Mouse (Mus musculus): ENCODE data around the gene Ppp1r14c. TPM values are rescaled to one million over a fixed set of nuclear protein-coding genes. Genes with fewer than 3 reads are reported as not detected.
"Not testable (repeated sequence)": the region's sequence is repeated elsewhere in the genome, so short reads cannot be mapped to it uniquely, and the experiment has no call there.

Ppp1r14c gene
- total RNA-seq, 2 experiments from 2014 or later, result 78.5 to 82.6 TPM

- DNase-seq, result no peak
- intact Hi-C loops (cut with DNase I), result no loop called here
- no peak for TF ChIP-seq CTCF (IDR thresholded peaks at IDR 0.05)
- H3K27ac ChIP-seq, result no peak overlapping the region
- H3K4me3 ChIP-seq, result no peak overlapping the region
These were observed 75.0 kb downstream of the Ppp1r14c start for GRCm38 (mm10) chr10:3440722-3441471.

- H3K4me3 ChIP-seq; intact Hi-C loops (cut with DNase I): not testable (repeated sequence)
These were observed 80.9 kb downstream of the Ppp1r14c start for GRCm38 (mm10) chr10:3446748-3447147.

GRCm38 (mm10) chr10:3448699-3449098 is 82.8 kb downstream of the Ppp1r14c start:
- intact Hi-C loops (cut with DNase I), result no loop called here
- no peak for DNase-seq
- H3K27ac ChIP-seq, result no peak overlapping the region
- no peak overlapping the region for H3K4me3 ChIP-seq
- no peak for TF ChIP-seq CTCF (IDR thresholded peaks at IDR 0.05)

More at GRCm38 (mm10) chr10:3446748-3447147, 80.9 kb downstream of the Ppp1r14c start:
- DNase-seq, H3K27ac ChIP-seq: not testable (repeated sequence)

GRCm38 (mm10) chr10:3451930-3452329 is 86.1 kb downstream of the Ppp1r14c start:
- no peak for DNase-seq
- TF ChIP-seq CTCF (IDR thresholded peaks at IDR 0.05), result no peak

GRCm38 (mm10) chr10:3452822-3453475 is 87.1 kb downstream of the Ppp1r14c start:
- Histone ChIP-seq H3K27ac (no peak overlapping the region), H3K4me3 (no peak overlapping the region)
- intact Hi-C loops (cut with DNase I), result no loop called here
- TF ChIP-seq CTCF (IDR thresholded peaks at IDR 0.05), result no peak
- no peak for DNase-seq

More at GRCm38 (mm10) chr10:3451930-3452329, 86.1 kb downstream of the Ppp1r14c start:
- Histone ChIP-seq H3K27ac (no peak overlapping the region), H3K4me3 (no peak overlapping the region)
- intact Hi-C loops (cut with DNase I), result no loop called here

GRCm38 (mm10) chr10:3458686-3459085 is 92.8 kb downstream of the Ppp1r14c start:
- Histone ChIP-seq H3K4me3 (no peak overlapping the region), H3K27ac (no peak overlapping the region)
- intact Hi-C loops (cut with DNase I), result no loop called here
- no peak for TF ChIP-seq CTCF (IDR thresholded peaks at IDR 0.05)
- no peak for DNase-seq

- no peak for DNase-seq
- Histone ChIP-seq H3K4me3 (no peak overlapping the region), H3K27ac (no peak overlapping the region)
- TF ChIP-seq CTCF (IDR thresholded peaks at IDR 0.05), result no peak
- intact Hi-C loops (cut with DNase I), result no loop called here
These were observed 95.0 kb downstream of the Ppp1r14c start for GRCm38 (mm10) chr10:3460841-3461240.

- DNase-seq, result no peak
- intact Hi-C loops (cut with DNase I), result loop anchor here (5.0 kb wide), 1 partner anchor 114 kb away; no protein-coding TSS in a partner anchor
- TF ChIP-seq CTCF (IDR thresholded peaks at IDR 0.05), result no peak
- Histone ChIP-seq H3K4me3 (no peak overlapping the region), H3K27ac (no peak overlapping the region)
These were observed 100.3 kb downstream of the Ppp1r14c start for GRCm38 (mm10) chr10:3466135-3466626.

GRCm38 (mm10) chr10:3468590-3468989 is 102.7 kb downstream of the Ppp1r14c start:
- DNase-seq, result no peak
- no peak overlapping the region for H3K4me3 ChIP-seq

GRCm38 (mm10) chr10:3476611-3477010 is 110.8 kb downstream of the Ppp1r14c start:
- Histone ChIP-seq H3K27ac (no peak overlapping the region), H3K4me3 (no peak overlapping the region)
- DNase-seq, result no peak
- intact Hi-C loops (cut with DNase I), result no loop called here
- no peak for TF ChIP-seq CTCF (IDR thresholded peaks at IDR 0.05)

More at GRCm38 (mm10) chr10:3468590-3468989, 102.7 kb downstream of the Ppp1r14c start:
- intact Hi-C loops (cut with DNase I), result loop anchor here (5.0 kb wide), 1 partner anchor 116 kb away; no protein-coding TSS in a partner anchor
- TF ChIP-seq CTCF (IDR thresholded peaks at IDR 0.05), result no peak
- no peak overlapping the region for H3K27ac ChIP-seq

- DNase-seq, result no peak
- TF ChIP-seq CTCF (IDR thresholded peaks at IDR 0.05), result no peak
- no peak overlapping the region for H3K27ac ChIP-seq
- intact Hi-C loops (cut with DNase I), result no loop called here
- no peak overlapping the region for H3K4me3 ChIP-seq
These were observed 113.9 kb downstream of the Ppp1r14c start for GRCm38 (mm10) chr10:3479772-3480171.

- no peak for TF ChIP-seq CTCF (IDR thresholded peaks at IDR 0.05)
- Histone ChIP-seq H3K27ac (no peak overlapping the region), H3K4me3 (no peak overlapping the region)
- no peak for DNase-seq
- intact Hi-C loops (cut with DNase I), result no loop called here
These were observed 124.2 kb downstream of the Ppp1r14c start for GRCm38 (mm10) chr10:3490052-3490451.

- no peak overlapping the region for H3K4me3 ChIP-seq
- no peak for DNase-seq
- intact Hi-C loops (cut with DNase I), result no loop called here
- H3K27ac ChIP-seq, result no peak overlapping the region
- no peak for TF ChIP-seq CTCF (IDR thresholded peaks at IDR 0.05)
These were observed 130.9 kb downstream of the Ppp1r14c start for GRCm38 (mm10) chr10:3496791-3497190.

- DNase-seq; intact Hi-C loops (cut with DNase I); H3K4me3 ChIP-seq; H3K27ac ChIP-seq: not testable (repeated sequence)
These were observed 135.0 kb downstream of the Ppp1r14c start for GRCm38 (mm10) chr10:3500846-3501245.

Data from gastrocnemius, adult 2 months (tissue).